Mouse (Mus musculus): ENCODE results near the gene Ttc3. TPM values are rescaled to one million over a fixed set of nuclear protein-coding genes. Genes with fewer than 3 reads are reported as not detected.
"Not testable (repeated sequence)": the region's sequence is repeated elsewhere in the genome, so short reads cannot be mapped to it uniquely, and the experiment has no call there.

The Ttc3 gene
- polyA plus RNA-seq, 1 experiment from 2014 or later = 25.0 TPM

- not testable (repeated sequence) for ATAC-seq (ENCODE audit: low read depth); H3K9ac ChIP-seq (ENCODE audit: low read depth, low read length); H3K27ac ChIP-seq (ENCODE audit: low read length); H3K36me3 ChIP-seq (ENCODE audit: control insufficient read depth, insufficient read depth); H3K4me1 ChIP-seq (ENCODE audit: control insufficient read depth, low read depth, low read length); H3K9me3 ChIP-seq (replicated peaks; ENCODE audit: control insufficient read depth, low read length); H3K27me3 ChIP-seq (ENCODE audit: control insufficient read depth, insufficient read depth, low read depth, low read length); H3K4me2 ChIP-seq (ENCODE audit: low read depth, low read length); H3K4me3 ChIP-seq (ENCODE audit: low read depth, low read length)
- 80% methylated on average over 7 of the region's 7 CpGs for WGBS (ENCODE audit: insufficient replicate concordance)
Measured at GRCm38 (mm10) chr16:94466317-94466716, 95.9 kb downstream of the Ttc3 start.

- Histone ChIP-seq H3K9ac (ENCODE audit: low read depth, low read length) (no peak overlapping the region), H3K36me3 (ENCODE audit: control insufficient read depth, insufficient read depth) (peaks cover 8% of the 10 kb centered on the region; the same call in 1 of the 2 replicates), H3K27me3 (ENCODE audit: control insufficient read depth, insufficient read depth, low read depth, low read length) (no peaks in the 10 kb centered on the region), H3K4me3 (ENCODE audit: low read depth, low read length) (no peak overlapping the region), H3K9me3 (replicated peaks; ENCODE audit: control insufficient read depth, low read length) (no peaks in the 10 kb centered on the region), H3K4me2 (ENCODE audit: low read depth, low read length) (no peak overlapping the region), H3K27ac (ENCODE audit: low read length) (no peak overlapping the region), H3K4me1 (ENCODE audit: control insufficient read depth, low read depth, low read length) (no peaks in the 10 kb centered on the region)
- 69% methylated on average over 11 of the region's 11 CpGs for WGBS (ENCODE audit: insufficient replicate concordance)
- ATAC-seq (ENCODE audit: low read depth) = no peak
Measured at GRCm38 (mm10) chr16:94467337-94468055, 97.1 kb downstream of the Ttc3 start.

- Histone ChIP-seq H3K9me3 (replicated peaks; ENCODE audit: control insufficient read depth, low read length) (no peaks in the 10 kb centered on the region), H3K27ac (ENCODE audit: low read length) (no peak overlapping the region), H3K9ac (ENCODE audit: low read depth, low read length) (no peak overlapping the region), H3K36me3 (ENCODE audit: control insufficient read depth, insufficient read depth) (peaks cover 8% of the 10 kb centered on the region; the same call in 1 of the 2 replicates), H3K27me3 (ENCODE audit: control insufficient read depth, insufficient read depth, low read depth, low read length) (no peaks in the 10 kb centered on the region), H3K4me1 (ENCODE audit: control insufficient read depth, low read depth, low read length) (no peaks in the 10 kb centered on the region), H3K4me2 (ENCODE audit: low read depth, low read length) (no peak overlapping the region), H3K4me3 (ENCODE audit: low read depth, low read length) (no peak overlapping the region)
- 69% methylated on average over 2 of the region's 2 CpGs for WGBS (ENCODE audit: insufficient replicate concordance)
- ATAC-seq (ENCODE audit: low read depth) = no peak
Measured at GRCm38 (mm10) chr16:94468391-94468790, 98.0 kb downstream of the Ttc3 start.

GRCm38 (mm10) chr16:94472515-94472951, 102.1 kb downstream of the Ttc3 start:
- no peaks in the 10 kb centered on the region for H3K9me3 ChIP-seq (replicated peaks; ENCODE audit: control insufficient read depth, low read length)
- H3K27me3 ChIP-seq (ENCODE audit: control insufficient read depth, insufficient read depth, low read depth, low read length) = no peaks in the 10 kb centered on the region
- no peak overlapping the region for H3K4me2 ChIP-seq (ENCODE audit: low read depth, low read length)
- no peak overlapping the region for H3K9ac ChIP-seq (ENCODE audit: low read depth, low read length)
- WGBS (ENCODE audit: insufficient replicate concordance) = 67% methylated on average over 8 of the region's 8 CpGs
- H3K36me3 ChIP-seq (ENCODE audit: control insufficient read depth, insufficient read depth) = peaks cover 6% of the 10 kb centered on the region; the same call in 1 of the 2 replicates
- no peaks in the 10 kb centered on the region for H3K4me1 ChIP-seq (ENCODE audit: control insufficient read depth, low read depth, low read length)
- no peak overlapping the region for H3K27ac ChIP-seq (ENCODE audit: low read length)
- ATAC-seq (ENCODE audit: low read depth) = no peak
- no peak overlapping the region for H3K4me3 ChIP-seq (ENCODE audit: low read depth, low read length)

GRCm38 (mm10) chr16:94473086-94473822, 102.8 kb downstream of the Ttc3 start:
- no peaks in the 10 kb centered on the region; the same call in 1 of the 2 replicates for H3K36me3 ChIP-seq (ENCODE audit: control insufficient read depth, insufficient read depth)
- no peaks in the 10 kb centered on the region for H3K9me3 ChIP-seq (replicated peaks; ENCODE audit: control insufficient read depth, low read length)
- H3K4me3 ChIP-seq (ENCODE audit: low read depth, low read length) = no peak overlapping the region
- ATAC-seq (ENCODE audit: low read depth) = no peak
- no peaks in the 10 kb centered on the region for H3K27me3 ChIP-seq (ENCODE audit: control insufficient read depth, insufficient read depth, low read depth, low read length)
- no peak overlapping the region for H3K27ac ChIP-seq (ENCODE audit: low read length)
- WGBS (ENCODE audit: insufficient replicate concordance) = 68% methylated on average over 11 of the region's 11 CpGs
- no peak overlapping the region for H3K9ac ChIP-seq (ENCODE audit: low read depth, low read length)
- H3K4me1 ChIP-seq (ENCODE audit: control insufficient read depth, low read depth, low read length) = no peaks in the 10 kb centered on the region
- no peak overlapping the region for H3K4me2 ChIP-seq (ENCODE audit: low read depth, low read length)

- no peak overlapping the region for H3K9ac ChIP-seq (ENCODE audit: low read depth, low read length)
- no peak for ATAC-seq (ENCODE audit: low read depth)
- no peak overlapping the region for H3K4me3 ChIP-seq (ENCODE audit: low read depth, low read length)
- no peaks in the 10 kb centered on the region for H3K36me3 ChIP-seq (ENCODE audit: control insufficient read depth, insufficient read depth)
- no peaks in the 10 kb centered on the region for H3K9me3 ChIP-seq (replicated peaks; ENCODE audit: control insufficient read depth, low read length)
- no peaks in the 10 kb centered on the region for H3K27me3 ChIP-seq (ENCODE audit: control insufficient read depth, insufficient read depth, low read depth, low read length)
- no peaks in the 10 kb centered on the region for H3K4me1 ChIP-seq (ENCODE audit: control insufficient read depth, low read depth, low read length)
- WGBS (ENCODE audit: insufficient replicate concordance) = 46% methylated on average over 11 of the region's 11 CpGs
- H3K4me2 ChIP-seq (ENCODE audit: low read depth, low read length) = no peak overlapping the region
- H3K27ac ChIP-seq (ENCODE audit: low read length) = no peak overlapping the region
Measured at GRCm38 (mm10) chr16:94484752-94485535, 114.5 kb downstream of the Ttc3 start.

- H3K27me3 ChIP-seq (ENCODE audit: control insufficient read depth, insufficient read depth, low read depth, low read length) = no peaks in the 10 kb centered on the region
- H3K4me2 ChIP-seq (ENCODE audit: low read depth, low read length) = no peak overlapping the region
- H3K9ac ChIP-seq (ENCODE audit: low read depth, low read length) = no peak overlapping the region
- no peaks in the 10 kb centered on the region for H3K36me3 ChIP-seq (ENCODE audit: control insufficient read depth, insufficient read depth)
- H3K27ac ChIP-seq (ENCODE audit: low read length) = no peak overlapping the region
- no peak overlapping the region for H3K4me3 ChIP-seq (ENCODE audit: low read depth, low read length)
- ATAC-seq (ENCODE audit: low read depth) = no peak
- no peaks in the 10 kb centered on the region for H3K4me1 ChIP-seq (ENCODE audit: control insufficient read depth, low read depth, low read length)
- 33% methylated on average over 5 of the region's 5 CpGs for WGBS (ENCODE audit: insufficient replicate concordance)
- no peaks in the 10 kb centered on the region for H3K9me3 ChIP-seq (replicated peaks; ENCODE audit: control insufficient read depth, low read length)
Measured at GRCm38 (mm10) chr16:94487341-94487740, 116.9 kb downstream of the Ttc3 start.

- 78% methylated on average over 5 of the region's 5 CpGs for WGBS (ENCODE audit: insufficient replicate concordance)
- no peak overlapping the region for H3K4me2 ChIP-seq (ENCODE audit: low read depth, low read length)
- ATAC-seq (ENCODE audit: low read depth) = no peak
- H3K4me1 ChIP-seq (ENCODE audit: control insufficient read depth, low read depth, low read length) = no peaks in the 10 kb centered on the region
- H3K4me3 ChIP-seq (ENCODE audit: low read depth, low read length) = no peak overlapping the region
- H3K36me3 ChIP-seq (ENCODE audit: control insufficient read depth, insufficient read depth) = no peaks in the 10 kb centered on the region
- H3K27ac ChIP-seq (ENCODE audit: low read length) = no peak overlapping the region
- no peaks in the 10 kb centered on the region for H3K27me3 ChIP-seq (ENCODE audit: control insufficient read depth, insufficient read depth, low read depth, low read length)
- H3K9ac ChIP-seq (ENCODE audit: low read depth, low read length) = no peak overlapping the region
- no peaks in the 10 kb centered on the region for H3K9me3 ChIP-seq (replicated peaks; ENCODE audit: control insufficient read depth, low read length)
Measured at GRCm38 (mm10) chr16:94489326-94489725, 118.9 kb downstream of the Ttc3 start.

Measured in liver, embryonic 16.5 days (tissue).